ENCODE assay signal across 35 mouse cellular contexts in genomic region chr14:120463938-120464727, GRCm38 (mm10).
"Had no signal": no experiment of that assay in that cellular context is flagged by ENCODE, and none has a peak within 500 bp of the region (broad histone marks: within the 10 kb centered on the region; RNA-seq: fewer than 3 reads in every experiment).

No protein-coding gene starts in this region.

- DNase-seq: heart, adult 2 months; heart, postnatal 14 days; heart, postnatal 36 days; heart, postnatal 4 days; kidney, adult 11 months; kidney, adult 18-20 months; kidney, adult 2 months; kidney, adult 8-10 months; kidney, adult 9 months; kidney, postnatal 10 days; kidney, postnatal 14 days; kidney, postnatal 25 days; kidney, postnatal 36 days; kidney, postnatal 4 days; layer of hippocampus, adult 9-11 months; layer of hippocampus, postnatal 36 days had no signal

- H3K27me3 ChIP-seq: heart, embryonic 12.5 days; heart, embryonic 13.5 days; heart, embryonic 15.5 days; hindbrain, embryonic 12.5 days; hindbrain, embryonic 13.5 days; hindbrain, embryonic 15.5 days; intestine, embryonic 15.5 days; kidney, embryonic 15.5 days had no signal

- H3K4me2 ChIP-seq: heart, embryonic 11.5 days; heart, embryonic 12.5 days; heart, embryonic 13.5 days; heart, embryonic 15.5 days; hindbrain, embryonic 12.5 days; hindbrain, embryonic 13.5 days; hindbrain, embryonic 14.5 days; hindbrain, embryonic 15.5 days; intestine, embryonic 15.5 days; kidney, embryonic 15.5 days had no signal

- H3K36me3 ChIP-seq: heart, embryonic 10.5 days; heart, embryonic 12.5 days; heart, embryonic 13.5 days; heart, embryonic 15.5 days; hindbrain, embryonic 10.5 days; hindbrain, embryonic 12.5 days; hindbrain, embryonic 13.5 days; hindbrain, embryonic 15.5 days; intestine, embryonic 15.5 days; kidney, embryonic 15.5 days had no signal

- H3K9ac ChIP-seq: heart, embryonic 12.5 days; heart, embryonic 13.5 days; heart, embryonic 15.5 days; hindbrain, embryonic 12.5 days; hindbrain, embryonic 13.5 days; hindbrain, embryonic 14.5 days; hindbrain, embryonic 15.5 days; intestine, embryonic 15.5 days; kidney, embryonic 15.5 days had no signal

- ATAC-seq: hindbrain, embryonic 16.5 days; hindbrain, postnatal 0 days; inflammation-experienced regulatory T-cells, adult 6 months; intestine, embryonic 15.5 days; intestine, embryonic 16.5 days; intestine, postnatal 0 days had no signal

- H3K4me3 ChIP-seq: heart, adult 2 months; heart, embryonic 10.5 days; heart, embryonic 12.5 days; heart, embryonic 13.5 days; heart, embryonic 15.5 days; hindbrain, embryonic 10.5 days; hindbrain, embryonic 12.5 days; hindbrain, embryonic 13.5 days; hindbrain, embryonic 15.5 days; intestine, embryonic 15.5 days; kidney, embryonic 15.5 days; layer of hippocampus, adult 2 months had no signal

- H3K4me1 ChIP-seq: heart, embryonic 10.5 days; heart, embryonic 12.5 days; heart, embryonic 13.5 days; heart, embryonic 15.5 days; hindbrain, embryonic 12.5 days; hindbrain, embryonic 13.5 days; hindbrain, embryonic 15.5 days; intestine, embryonic 15.5 days; kidney, embryonic 15.5 days had no signal

- H3K9me3 ChIP-seq: heart, embryonic 10.5 days; heart, embryonic 12.5 days; heart, embryonic 13.5 days; heart, embryonic 15.5 days; hindbrain, embryonic 10.5 days; hindbrain, embryonic 12.5 days; hindbrain, embryonic 13.5 days; hindbrain, embryonic 15.5 days; intestine, embryonic 15.5 days; kidney, embryonic 15.5 days had no signal

- H3K27ac ChIP-seq: heart, adult 2 months; heart, embryonic 10.5 days; heart, embryonic 13.5 days; heart, embryonic 15.5 days; hindbrain, embryonic 10.5 days; hindbrain, embryonic 12.5 days; hindbrain, embryonic 13.5 days; hindbrain, embryonic 14.5 days; hindbrain, embryonic 15.5 days; hindbrain, postnatal 0 days; intestine, embryonic 15.5 days; kidney, embryonic 15.5 days; kidney, postnatal 0 days; layer of hippocampus, adult 2 months had no signal
